Mouse (Mus musculus) embryonic facial prominence, embryonic 15.5 days (tissue): Measurements from ENCODE around the gene Capn3. TPM values are rescaled to one million over a fixed set of nuclear protein-coding genes. Genes with fewer than 3 reads are reported as not detected.

ENCODE experiments used
- ATAC-seq: fragments of 200-750 bp; cut with Nextera tagmentation; 2 replicates; pipeline ENCODE4 v1.8.0; 2017; ENCODE audit warnings: low read depth, moderate TSS enrichment; ENCODE audit not compliant: insufficient number of reproducible peaks, low FRiP score, low TSS enrichment
- H3K27ac ChIP-seq: fragments of 300-500 bp; sonication (generic); replicated peaks from 2 replicates; pipeline ENCODE4 v1.5.1; 2015; ENCODE audit warnings: mild to moderate bottlenecking, inconsistent platforms
- H3K27me3 ChIP-seq: fragments of 300-500 bp; sonication (generic); 2 replicates; pipeline ENCODE4 v1.6.1; 2015; ENCODE audit warnings: inconsistent platforms
- H3K36me3 ChIP-seq: fragments of 300-500 bp; sonication (generic); 2 replicates; pipeline ENCODE4 v1.6.1; 2015; ENCODE audit warnings: mild to moderate bottlenecking, inconsistent platforms
- H3K4me1 ChIP-seq: fragments of 300-500 bp; sonication (generic); 2 replicates; pipeline ENCODE4 v1.6.1; 2015; ENCODE audit warnings: inconsistent platforms
- H3K4me2 ChIP-seq: fragments of 300-500 bp; sonication (generic); replicated peaks from 2 replicates; pipeline ENCODE4 v1.6.1; 2015; ENCODE audit warnings: mild to moderate bottlenecking, inconsistent platforms
- H3K4me3 ChIP-seq: fragments of 300-500 bp; sonication (generic); replicated peaks from 2 replicates; pipeline ENCODE4 v1.5.1; 2015; ENCODE audit warnings: mild to moderate bottlenecking, inconsistent platforms
- H3K9ac ChIP-seq: fragments of 300-500 bp; sonication (generic); 2 replicates; pipeline ENCODE4 v1.6.1; 2015; ENCODE audit warnings: inconsistent platforms
- H3K9me3 ChIP-seq: fragments of 300-500 bp; sonication (generic); replicated peaks from 2 replicates; pipeline ENCODE4 v1.6.1; 2016; ENCODE audit warnings: inconsistent platforms
- WGBS: fragments of 180-500 bp; shearing (Covaris S2); methylation state at CpG from one replicate; pipeline ENCODE4 v1.1.7; 2015; 5-methylcytosine and 5-hydroxymethylcytosine counted together
- polyA plus RNA-seq: library from polyadenylated mRNA; unstranded; fragments of >200 nt; fragmentation: Nextera tagmentation; extraction: Ambion mirVana; gene quantifications from 2 replicates; pipeline ENCODE4 v1.2.1, GENCODE M21; 2015

Gene Capn3
- polyA plus RNA-seq, 1 experiment from 2014 or later = 3.8 TPM

DNA sequence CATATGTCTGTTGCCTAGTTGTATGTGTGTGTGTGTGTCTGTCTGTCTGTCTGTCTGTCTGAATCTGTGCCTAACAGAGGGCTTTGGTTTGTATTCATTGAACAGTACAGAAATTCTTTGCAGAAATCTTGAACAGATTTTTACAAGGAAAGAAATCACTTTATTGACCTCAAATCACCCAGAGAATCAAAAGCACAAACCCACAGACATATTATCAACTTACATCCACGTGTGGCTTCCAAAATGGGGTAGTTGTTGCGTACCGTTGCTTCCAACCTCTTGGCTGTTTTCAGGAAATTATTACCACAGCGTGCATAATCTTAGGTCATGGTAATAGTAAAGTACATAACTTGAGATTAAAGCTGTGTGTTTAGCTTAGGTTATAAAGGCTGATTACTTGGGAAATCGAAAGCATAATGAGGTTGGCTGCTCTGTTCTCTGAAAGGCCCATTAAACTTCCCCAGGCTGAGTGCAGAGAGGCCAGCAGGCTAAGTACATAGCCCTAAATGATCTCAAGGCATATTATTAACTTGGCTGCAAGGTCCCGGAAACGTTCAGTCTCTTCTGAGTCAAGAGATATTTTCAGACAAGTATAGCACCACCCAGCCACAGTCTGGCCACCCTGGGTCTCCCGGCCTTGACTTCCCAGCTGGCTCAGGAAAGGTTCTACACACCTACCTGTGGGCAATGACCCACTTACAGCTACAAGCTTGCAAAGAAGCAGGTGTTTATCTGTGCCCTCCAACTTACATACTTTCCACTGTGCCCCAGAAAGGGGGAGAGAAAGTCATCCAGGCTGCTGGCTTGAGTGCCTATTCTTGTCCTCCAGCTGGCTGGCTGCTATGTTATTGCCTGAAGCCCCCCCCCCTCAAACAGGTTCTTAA is 26.9 kb downstream of the Capn3 start:
- no peaks in the 10 kb centered on the region for H3K36me3 ChIP-seq
- no peak for ATAC-seq
- H3K4me2 ChIP-seq = no peak overlapping the region
- H3K9me3 ChIP-seq = no peaks in the 10 kb centered on the region
- peaks cover 3% of the 10 kb centered on the region; the same call in 1 of the 2 replicates for H3K4me1 ChIP-seq
- H3K27ac ChIP-seq = no peak overlapping the region
- WGBS = 48% methylated on average over 8 of the region's 8 CpGs
- H3K27me3 ChIP-seq = no peaks in the 10 kb centered on the region
- no peak overlapping the region for H3K4me3 ChIP-seq
- no peak overlapping the region for H3K9ac ChIP-seq

DNA sequence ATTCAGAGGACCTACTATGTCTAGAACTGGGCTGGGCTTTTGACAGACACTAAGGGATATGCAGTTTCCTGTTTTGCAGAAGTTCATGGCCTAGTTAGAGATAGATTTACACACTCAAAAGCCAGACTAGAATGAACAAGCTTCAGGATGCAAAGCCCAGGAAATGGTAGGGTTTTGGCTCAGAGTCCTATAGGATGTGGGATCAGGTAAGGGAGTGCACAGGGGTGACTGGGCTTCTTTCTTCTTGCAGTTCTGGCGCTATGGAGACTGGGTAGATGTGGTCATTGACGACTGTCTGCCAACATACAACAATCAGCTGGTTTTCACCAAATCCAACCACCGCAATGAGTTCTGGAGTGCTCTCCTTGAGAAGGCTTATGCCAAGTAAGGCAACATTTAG is 28.4 kb downstream of the Capn3 start:
- 81% methylated on average over 3 of the region's 3 CpGs for WGBS
- no peak overlapping the region for H3K4me2 ChIP-seq
- peaks cover 3% of the 10 kb centered on the region; the same call in 1 of the 2 replicates for H3K4me1 ChIP-seq
- no peak overlapping the region for H3K4me3 ChIP-seq
- no peaks in the 10 kb centered on the region for H3K9me3 ChIP-seq
- ATAC-seq = no peak
- H3K9ac ChIP-seq = no peak overlapping the region
- H3K36me3 ChIP-seq = no peaks in the 10 kb centered on the region
- no peaks in the 10 kb centered on the region for H3K27me3 ChIP-seq
- H3K27ac ChIP-seq = no peak overlapping the region

DNA sequence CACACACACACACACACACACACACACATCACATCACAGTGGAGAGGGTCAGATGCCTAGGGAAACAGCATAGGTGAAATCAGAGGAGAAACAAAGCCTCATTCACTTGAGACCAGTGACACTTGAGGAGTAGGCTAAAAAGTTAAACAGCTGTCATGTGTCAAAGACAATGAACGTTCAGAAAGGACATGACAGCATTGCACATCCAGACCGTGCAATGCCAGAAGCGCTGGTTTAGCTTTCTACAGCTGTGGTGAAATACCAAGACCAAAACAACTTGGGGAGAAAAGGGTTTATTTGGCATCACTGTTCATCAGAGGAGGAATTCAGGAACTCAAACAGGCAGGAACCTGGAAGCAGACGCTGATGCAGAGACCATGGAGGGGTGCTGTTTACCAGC is 37.4 kb downstream of the Capn3 start:
- Histone ChIP-seq H3K9me3 (no peaks in the 10 kb centered on the region), H3K36me3 (no peaks in the 10 kb centered on the region), H3K9ac (no peak overlapping the region), H3K4me2 (no peak overlapping the region), H3K4me3 (no peak overlapping the region), H3K4me1 (no peaks in the 10 kb centered on the region), H3K27ac (no peak overlapping the region), H3K27me3 (no peaks in the 10 kb centered on the region)
- ATAC-seq = no peak
- WGBS = 36% methylated on average over 4 of the region's 4 CpGs

DNA sequence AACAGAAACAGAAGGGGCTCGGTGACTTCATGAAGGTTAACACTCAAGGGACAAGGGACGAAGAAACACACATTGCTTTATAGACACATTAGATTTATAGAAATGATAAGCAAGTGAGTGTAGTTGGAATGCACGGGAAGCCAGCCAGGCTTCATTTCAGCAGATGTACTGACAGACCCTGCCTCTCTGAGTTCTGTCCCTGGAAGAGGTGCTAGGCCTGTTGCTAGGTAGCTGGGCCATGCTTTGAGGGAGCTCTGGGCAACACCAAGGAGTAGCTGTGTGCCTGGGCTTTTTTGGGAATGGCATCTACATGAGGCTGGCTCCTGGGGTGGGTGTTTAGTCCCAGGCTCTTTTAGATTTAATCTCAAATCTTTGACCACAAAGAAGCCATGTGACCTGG is 40.7 kb downstream of the Capn3 start:
- H3K36me3 ChIP-seq = no peaks in the 10 kb centered on the region
- H3K27ac ChIP-seq = no peak overlapping the region
- H3K9me3 ChIP-seq = no peaks in the 10 kb centered on the region
- H3K4me2 ChIP-seq = no peak overlapping the region
- no peaks in the 10 kb centered on the region for H3K27me3 ChIP-seq
- 73% methylated on average over 3 of the region's 3 CpGs for WGBS
- no peak overlapping the region for H3K9ac ChIP-seq
- no peak for ATAC-seq
- H3K4me1 ChIP-seq = peaks cover 10% of the 10 kb centered on the region; the same call in 1 of the 2 replicates
- no peak overlapping the region for H3K4me3 ChIP-seq

DNA sequence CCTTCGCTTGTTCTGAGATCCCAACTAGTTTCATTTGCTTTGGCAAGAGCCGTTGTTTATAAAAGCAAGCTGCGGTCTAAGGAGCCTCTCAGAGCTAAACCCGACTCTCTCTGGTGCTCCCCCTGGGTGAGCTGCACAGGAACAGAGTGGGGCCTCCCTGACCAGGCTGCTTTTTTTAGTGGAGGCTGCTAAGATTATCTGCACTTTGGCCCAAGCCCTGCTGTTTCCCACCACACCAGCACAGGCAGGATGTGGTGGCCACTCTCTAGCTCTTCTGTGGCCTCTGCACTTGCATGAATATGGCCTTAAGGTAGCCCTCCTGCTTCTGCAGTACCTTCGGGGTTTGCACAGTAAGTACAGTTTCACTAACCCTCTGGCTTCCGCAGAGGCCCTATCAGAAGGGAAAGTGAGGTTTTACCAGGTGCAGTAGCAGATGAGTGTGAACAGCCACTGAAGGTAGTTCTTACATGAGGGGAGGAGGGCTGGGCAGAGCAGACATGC is 44.2 kb downstream of the Capn3 start:
- peaks cover 12% of the 10 kb centered on the region; the same call in 1 of the 2 replicates for H3K36me3 ChIP-seq
- no peaks in the 10 kb centered on the region for H3K9me3 ChIP-seq
- no peak overlapping the region for H3K4me2 ChIP-seq
- WGBS = 58% methylated on average over 6 of the region's 6 CpGs
- no peak overlapping the region for H3K9ac ChIP-seq
- ATAC-seq = no peak
- no peak overlapping the region for H3K27ac ChIP-seq
- no peaks in the 10 kb centered on the region for H3K27me3 ChIP-seq
- peaks cover 12% of the 10 kb centered on the region; the same call in 1 of the 2 replicates for H3K4me1 ChIP-seq
- no peak overlapping the region for H3K4me3 ChIP-seq

DNA sequence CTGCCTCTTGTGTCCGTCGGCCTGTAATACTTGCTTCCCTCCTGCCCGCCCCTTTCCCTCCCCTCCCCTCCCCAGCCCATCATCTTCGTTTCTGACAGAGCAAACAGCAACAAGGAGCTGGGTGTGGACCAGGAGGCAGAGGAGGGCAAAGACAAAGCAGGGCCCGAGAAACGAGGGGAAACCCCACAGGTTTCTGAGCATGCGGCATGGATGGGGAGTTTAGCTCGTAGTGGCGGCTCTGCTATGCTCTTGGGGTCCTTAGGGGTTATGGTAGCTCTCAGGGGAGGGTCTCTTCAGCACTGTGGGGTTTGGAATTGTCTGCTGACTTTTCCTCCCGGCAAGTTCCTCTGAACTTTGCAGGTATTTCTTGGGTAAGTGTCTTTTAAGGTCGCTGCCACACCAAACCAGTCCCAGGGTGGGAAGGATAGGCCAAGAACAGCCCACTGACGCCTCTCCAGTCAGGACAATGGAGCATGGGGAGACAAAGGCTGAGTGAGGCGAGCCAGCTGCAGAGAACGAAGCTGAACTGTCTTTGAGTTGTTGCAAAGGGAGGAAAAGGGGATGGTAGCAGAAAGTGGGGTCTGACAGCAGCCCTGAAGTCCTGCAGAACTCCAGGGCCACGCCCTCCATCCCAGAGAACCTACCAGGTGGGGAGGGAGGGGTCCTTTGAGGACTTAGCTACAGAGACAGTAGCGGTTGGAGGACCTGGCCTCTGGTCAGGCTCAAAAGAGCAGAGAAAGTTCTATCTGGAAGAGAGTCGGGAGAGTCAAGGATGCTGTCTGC is 45.5 kb downstream of the Capn3 start:
- Histone ChIP-seq H3K36me3 (peaks cover 24% of the 10 kb centered on the region), H3K9ac (no peak overlapping the region), H3K27ac (no peak overlapping the region), H3K9me3 (no peaks in the 10 kb centered on the region), H3K27me3 (no peaks in the 10 kb centered on the region), H3K4me3 (no peak overlapping the region), H3K4me2 (no peak overlapping the region), H3K4me1 (peaks cover 12% of the 10 kb centered on the region; the same call in 1 of the 2 replicates)
- WGBS = 44% methylated on average over 17 of the region's 17 CpGs
- no peak for ATAC-seq

DNA sequence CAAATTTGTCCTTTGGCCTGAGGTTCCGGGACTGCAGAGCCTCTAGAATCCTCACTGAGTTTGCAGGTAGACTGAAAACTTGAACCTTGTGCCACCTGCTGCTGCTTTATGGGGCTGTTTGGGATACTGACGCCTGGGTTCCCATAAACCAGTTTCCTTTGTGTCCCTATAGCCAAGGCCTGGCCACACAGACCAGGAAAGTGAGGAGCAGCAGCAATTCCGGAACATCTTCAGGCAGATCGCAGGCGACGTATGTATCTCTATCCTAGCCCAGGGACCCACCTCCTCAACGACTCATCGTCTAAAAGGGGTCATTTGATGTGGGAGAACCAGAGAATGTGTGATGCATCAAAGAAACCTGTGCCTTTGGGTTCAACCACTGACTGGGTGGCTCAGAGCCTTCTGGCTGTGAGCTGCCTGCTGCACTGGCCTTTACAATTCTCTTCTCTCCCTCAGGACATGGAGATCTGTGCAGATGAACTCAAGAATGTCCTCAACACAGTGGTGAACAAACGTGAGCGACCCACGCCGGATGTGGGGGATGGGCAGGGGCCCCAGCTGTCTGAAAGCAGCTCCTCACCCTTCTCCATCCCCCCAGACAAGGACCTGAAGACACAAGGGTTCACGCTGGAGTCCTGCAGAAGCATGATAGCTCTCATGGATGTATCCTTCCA is 46.2 kb downstream of the Capn3 start:
- peaks cover 12% of the 10 kb centered on the region; the same call in 1 of the 2 replicates for H3K4me1 ChIP-seq
- H3K9ac ChIP-seq = no peak overlapping the region
- H3K36me3 ChIP-seq = peaks cover 26% of the 10 kb centered on the region
- H3K4me3 ChIP-seq = no peak overlapping the region
- no peaks in the 10 kb centered on the region for H3K27me3 ChIP-seq
- no peak for ATAC-seq
- H3K9me3 ChIP-seq = no peaks in the 10 kb centered on the region
- H3K27ac ChIP-seq = no peak overlapping the region
- 65% methylated on average over 13 of the region's 13 CpGs for WGBS
- H3K4me2 ChIP-seq = no peak overlapping the region

DNA sequence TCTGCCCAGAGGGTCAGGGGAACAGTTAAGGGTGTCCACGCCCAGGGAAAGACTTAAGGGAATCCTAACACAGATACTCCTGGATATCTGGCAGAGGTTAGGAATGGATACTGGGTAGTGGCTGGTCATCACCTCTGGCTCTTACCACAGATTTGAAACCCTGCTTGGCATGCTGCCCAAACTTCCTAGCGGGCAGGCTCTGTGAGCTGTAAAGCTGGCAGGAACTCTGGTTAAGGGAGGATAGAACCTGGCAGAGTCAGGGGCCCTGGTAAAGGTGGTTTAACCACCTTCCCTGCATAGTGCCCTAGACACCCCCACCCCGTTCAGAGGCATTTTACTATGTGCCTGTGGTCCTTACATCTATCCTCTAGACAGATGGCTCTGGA is 46.8 kb downstream of the Capn3 start:
- Histone ChIP-seq H3K4me1 (peaks cover 12% of the 10 kb centered on the region; the same call in 1 of the 2 replicates), H3K4me2 (no peak overlapping the region), H3K9ac (no peak overlapping the region), H3K4me3 (no peak overlapping the region), H3K27ac (no peak overlapping the region), H3K36me3 (peaks cover 26% of the 10 kb centered on the region), H3K27me3 (no peaks in the 10 kb centered on the region), H3K9me3 (no peaks in the 10 kb centered on the region)
- WGBS = 65% methylated on average over 3 of the region's 3 CpGs
- ATAC-seq = no peak

DNA sequence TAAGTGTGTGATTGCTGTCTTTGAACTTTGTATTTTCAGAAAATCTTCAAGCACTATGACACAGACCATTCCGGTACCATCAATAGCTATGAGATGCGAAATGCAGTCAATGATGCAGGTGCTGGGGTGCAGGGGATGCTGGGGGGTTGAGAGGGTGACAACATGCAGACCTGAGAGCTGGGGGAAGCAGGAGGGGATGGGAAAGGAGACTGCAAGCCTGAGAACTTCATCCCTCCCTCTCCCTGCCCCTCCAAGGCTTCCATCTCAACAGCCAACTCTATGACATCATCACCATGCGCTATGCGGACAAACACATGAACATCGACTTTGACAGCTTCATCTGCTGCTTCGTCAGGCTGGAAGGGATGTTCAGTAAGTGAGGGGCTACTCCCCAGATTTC is 47.3 kb downstream of the Capn3 start:
- H3K4me1 ChIP-seq = peaks cover 12% of the 10 kb centered on the region; the same call in 1 of the 2 replicates
- peaks cover 26% of the 10 kb centered on the region for H3K36me3 ChIP-seq

DNA sequence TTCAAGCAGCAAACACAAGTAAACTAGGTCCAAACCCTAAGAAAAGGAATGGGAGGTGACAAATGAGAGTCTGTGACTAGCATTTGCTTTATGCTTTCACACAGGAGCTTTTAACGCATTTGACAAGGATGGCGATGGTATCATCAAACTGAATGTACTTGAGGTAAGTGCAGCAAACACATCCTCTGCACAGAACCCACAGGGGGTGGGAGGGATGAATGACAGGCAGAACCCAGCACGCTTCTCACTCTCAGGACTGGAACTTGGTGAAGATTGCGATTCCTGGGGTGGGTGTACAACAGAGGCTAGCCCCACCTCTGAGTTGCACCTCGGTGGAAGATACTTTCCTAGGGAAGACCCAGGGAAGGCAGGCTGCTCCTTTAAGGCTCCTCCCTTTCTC is 48.2 kb downstream of the Capn3 start:
- Histone ChIP-seq H3K4me2 (no peak overlapping the region), H3K27me3 (no peaks in the 10 kb centered on the region), H3K4me1 (peaks cover 12% of the 10 kb centered on the region; the same call in 1 of the 2 replicates), H3K4me3 (no peak overlapping the region), H3K9ac (no peak overlapping the region), H3K9me3 (no peaks in the 10 kb centered on the region), H3K27ac (no peak overlapping the region), H3K36me3 (peaks cover 34% of the 10 kb centered on the region)
- ATAC-seq = no peak
- whole genome bisulfite sequencing = 83% methylated on average over 5 of the region's 5 CpGs

More for the DNA sequence above, 47.3 kb downstream of the Capn3 start:
- no peak for ATAC-seq
- Histone ChIP-seq H3K4me2 (no peak overlapping the region), H3K27me3 (no peaks in the 10 kb centered on the region), H3K9ac (no peak overlapping the region), H3K9me3 (no peaks in the 10 kb centered on the region), H3K27ac (no peak overlapping the region), H3K4me3 (no peak overlapping the region)
- WGBS = 83% methylated on average over 6 of the region's 6 CpGs

DNA sequence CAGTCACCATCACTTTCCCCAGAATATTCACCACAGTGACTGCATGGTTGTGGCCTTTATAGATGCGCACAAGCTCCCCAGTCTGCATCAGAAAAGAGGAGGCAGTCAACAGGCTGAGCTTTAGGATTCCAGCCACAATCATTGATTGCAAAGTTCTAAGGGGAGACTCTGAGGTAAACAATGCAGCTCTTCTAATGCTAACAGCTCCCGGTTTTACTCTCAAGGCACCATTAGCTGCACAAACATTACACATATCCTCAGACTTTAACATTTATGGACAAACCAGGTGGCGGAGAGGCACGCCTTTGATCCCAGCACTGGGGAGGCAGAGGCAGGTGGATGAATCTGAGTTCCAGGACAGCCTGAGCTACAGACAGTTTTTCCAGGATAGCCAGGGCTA is 58.4 kb downstream of the Capn3 start:
- no peak overlapping the region for H3K27ac ChIP-seq
- H3K9ac ChIP-seq = no peak overlapping the region
- H3K27me3 ChIP-seq = no peaks in the 10 kb centered on the region
- H3K36me3 ChIP-seq = peaks cover 84% of the 10 kb centered on the region
- H3K4me1 ChIP-seq = no peaks in the 10 kb centered on the region
- WGBS = 90% methylated on average over 4 of the region's 4 CpGs
- ATAC-seq = no peak
- no peak overlapping the region for H3K4me3 ChIP-seq
- H3K9me3 ChIP-seq = no peaks in the 10 kb centered on the region
- no peak overlapping the region for H3K4me2 ChIP-seq
